Mouse (Mus musculus): ENCODE measurements around the gene B4galnt3. TPM values are rescaled to one million over a fixed set of nuclear protein-coding genes. Genes with fewer than 3 reads are reported as not detected.

B4galnt3 gene
- polyA plus RNA-seq, 1 experiment from 2014 or later = 1.2 TPM

DNA sequence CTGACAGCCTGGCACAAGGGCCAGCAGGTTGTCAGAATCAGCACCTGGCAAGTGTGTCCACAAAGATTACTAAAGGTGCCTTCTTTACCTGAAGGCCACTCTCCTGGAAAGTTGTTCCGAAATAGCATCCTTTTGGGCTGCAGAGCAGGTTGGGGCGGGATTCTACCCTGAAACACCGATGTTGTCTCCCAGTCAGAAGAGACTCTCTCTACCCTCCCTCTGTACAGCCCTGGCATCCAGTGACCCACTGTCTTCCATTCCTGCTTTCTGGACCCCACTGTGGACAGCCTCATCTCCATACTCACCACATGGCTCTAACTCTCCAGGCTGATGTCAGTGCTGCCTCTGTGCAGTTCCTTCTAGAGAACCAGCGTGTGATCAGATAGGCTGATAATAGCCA, 118.7 kb downstream of the B4galnt3 start:
- no peaks in the 10 kb centered on the region for H3K27me3 ChIP-seq
- H3K4me3 ChIP-seq = no peak overlapping the region
- ATAC-seq (ENCODE audit: low FRiP score) = no peak
- 95% methylated on average over 4 of the region's 4 CpGs for WGBS
- H3K9me3 ChIP-seq (replicated peaks) = no peaks in the 10 kb centered on the region
- H3K36me3 ChIP-seq = no peaks in the 10 kb centered on the region
- no peak overlapping the region for H3K9ac ChIP-seq
- no peak overlapping the region for H3K4me2 ChIP-seq (replicated peaks)
- no peak overlapping the region for H3K27ac ChIP-seq
- no peaks in the 10 kb centered on the region; the same call in 1 of the 2 replicates for H3K4me1 ChIP-seq

DNA sequence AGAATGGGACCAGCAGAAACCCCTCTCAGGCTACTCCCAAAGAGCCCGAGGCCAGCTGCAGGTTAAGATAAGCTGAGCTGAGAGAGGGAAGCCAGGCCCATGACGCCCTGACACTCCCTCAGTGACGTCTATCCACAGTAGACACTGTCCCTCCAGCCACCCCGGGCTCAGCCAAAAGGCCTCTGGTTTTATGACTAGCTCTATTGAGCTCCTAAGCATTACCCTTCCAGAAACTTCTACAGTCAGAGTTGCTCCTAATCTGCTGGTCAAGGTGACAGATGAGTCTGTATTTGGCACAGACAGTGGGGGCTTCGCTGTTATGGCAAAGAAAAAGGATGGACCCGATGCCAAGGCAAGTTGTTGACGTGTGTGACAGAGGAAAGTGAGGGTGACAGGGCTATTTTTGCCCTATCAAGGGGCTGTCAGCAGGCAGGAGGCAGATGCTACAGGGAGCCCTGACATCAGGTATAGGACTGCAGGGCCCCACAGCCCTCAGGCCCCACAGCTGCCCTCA, 119.7 kb downstream of the B4galnt3 start:
- Histone ChIP-seq H3K9ac (no peak overlapping the region), H3K27ac (no peak overlapping the region), H3K4me3 (no peak overlapping the region), H3K36me3 (no peaks in the 10 kb centered on the region), H3K4me1 (no peaks in the 10 kb centered on the region; the same call in 1 of the 2 replicates), H3K27me3 (no peaks in the 10 kb centered on the region), H3K4me2 (replicated peaks) (no peak overlapping the region), H3K9me3 (replicated peaks) (no peaks in the 10 kb centered on the region)
- ATAC-seq (ENCODE audit: low FRiP score) = 0 out of 2 replicates have a peak, but pooled peaks have one; percentile 38
- WGBS = 76% methylated on average over 7 of the region's 7 CpGs

DNA sequence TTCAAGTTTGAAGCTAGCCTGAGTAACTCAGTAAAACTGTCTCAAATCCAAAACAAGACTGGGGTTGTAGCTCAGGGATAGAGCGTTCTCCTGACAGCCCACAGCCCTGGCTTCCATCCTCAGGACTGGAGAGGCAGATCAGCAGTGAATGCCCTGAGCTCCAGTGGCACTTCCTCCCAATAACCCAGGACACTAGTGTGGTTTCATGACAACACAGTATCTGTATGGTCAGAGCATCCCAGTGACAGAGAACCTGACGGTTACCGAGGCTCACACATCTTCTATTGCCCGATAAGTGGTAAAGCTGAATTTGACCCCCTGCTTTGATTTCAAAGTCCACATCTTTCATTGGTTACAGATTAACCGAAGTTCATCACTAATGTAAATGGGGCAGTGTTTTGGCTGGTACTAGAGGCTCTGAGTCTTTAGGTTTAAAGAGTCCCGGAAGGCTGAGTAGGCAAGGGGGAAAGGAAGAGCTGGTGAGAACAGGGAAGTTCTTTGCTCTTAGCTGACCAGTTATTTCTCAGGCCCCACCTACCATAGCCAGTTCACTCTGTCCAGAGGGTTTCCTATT, 120.2 kb downstream of the B4galnt3 start:
- H3K4me1 ChIP-seq = no peaks in the 10 kb centered on the region; the same call in 1 of the 2 replicates
- no peak overlapping the region for H3K4me2 ChIP-seq (replicated peaks)
- 79% methylated on average over 6 of the region's 6 CpGs for WGBS
- no peak overlapping the region for H3K4me3 ChIP-seq
- H3K27ac ChIP-seq = no peak overlapping the region
- no peaks in the 10 kb centered on the region for H3K36me3 ChIP-seq
- no peak overlapping the region for H3K9ac ChIP-seq
- no peaks in the 10 kb centered on the region for H3K27me3 ChIP-seq
- H3K9me3 ChIP-seq (replicated peaks) = no peaks in the 10 kb centered on the region
- no peak for ATAC-seq (ENCODE audit: low FRiP score)

DNA sequence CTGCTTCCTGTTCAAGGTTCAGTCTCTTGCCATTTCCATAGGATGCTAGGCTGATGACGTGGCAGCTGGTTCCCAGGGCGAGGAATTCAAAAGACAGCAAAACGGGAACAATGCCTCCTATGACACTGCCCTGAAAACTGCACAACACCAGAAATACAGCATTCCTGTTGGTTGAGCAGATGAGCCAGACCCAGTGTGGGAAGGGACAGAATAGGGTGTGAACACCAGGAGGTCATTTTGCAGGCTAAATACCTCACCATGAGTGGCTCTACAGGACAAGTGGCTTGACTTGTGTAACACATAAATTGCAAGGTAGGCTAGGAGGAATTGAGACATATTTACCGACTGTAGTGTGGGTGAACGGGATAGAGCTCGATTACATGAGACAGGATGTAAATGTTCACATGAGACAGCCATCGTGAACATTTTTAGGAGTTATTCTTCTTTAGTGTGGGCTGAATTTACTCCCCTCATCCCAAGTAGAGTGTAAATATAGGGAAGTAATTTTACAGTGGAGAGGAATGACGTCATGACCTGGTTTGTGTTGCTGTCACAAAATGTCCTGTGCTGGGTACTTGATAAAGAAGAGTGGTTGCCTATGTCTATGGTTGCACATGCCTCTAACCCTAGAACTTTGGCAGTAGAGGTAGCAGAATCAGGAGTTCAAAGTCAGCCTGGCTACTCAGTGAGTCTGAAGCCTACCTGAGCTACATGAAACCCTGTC, 121.9 kb downstream of the B4galnt3 start:
- no peak for ATAC-seq (ENCODE audit: low FRiP score)
- H3K9me3 ChIP-seq (replicated peaks) = no peaks in the 10 kb centered on the region

DNA sequence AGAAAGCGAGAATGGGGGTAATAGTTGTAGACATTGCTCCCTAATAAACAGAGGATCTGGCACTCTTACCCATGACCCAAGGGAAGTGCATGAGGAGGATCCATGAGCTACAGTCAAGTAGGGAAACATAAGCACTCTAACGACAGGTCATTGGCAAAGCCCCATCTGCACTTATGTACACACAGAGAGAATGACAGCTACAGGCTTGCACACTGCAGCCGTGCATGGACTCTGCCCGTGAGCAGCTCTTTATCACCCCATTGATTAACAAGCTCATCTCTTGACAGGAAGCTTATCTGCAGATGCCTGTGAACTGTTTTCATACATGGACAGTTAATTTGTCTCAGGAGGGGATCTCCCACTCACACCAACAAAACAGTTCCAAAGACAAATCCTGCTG, 126.8 kb downstream of the B4galnt3 start:
- no peaks in the 10 kb centered on the region for H3K27me3 ChIP-seq
- no peaks in the 10 kb centered on the region for H3K9me3 ChIP-seq (replicated peaks)
- no peaks in the 10 kb centered on the region for H3K36me3 ChIP-seq
- H3K4me3 ChIP-seq = no peak overlapping the region
- no peak overlapping the region for H3K4me2 ChIP-seq (replicated peaks)
- no peaks in the 10 kb centered on the region for H3K4me1 ChIP-seq
- no peak overlapping the region for H3K9ac ChIP-seq
- ATAC-seq (ENCODE audit: low FRiP score) = no peak
- H3K27ac ChIP-seq = no peak overlapping the region
- 71% methylated on average over 4 of the region's 4 CpGs for WGBS

More for the DNA sequence above, 121.9 kb downstream of the B4galnt3 start:
- Histone ChIP-seq H3K27me3 (no peaks in the 10 kb centered on the region), H3K4me3 (no peak overlapping the region), H3K36me3 (no peaks in the 10 kb centered on the region), H3K4me2 (replicated peaks) (no peak overlapping the region), H3K27ac (no peak overlapping the region), H3K4me1 (no peaks in the 10 kb centered on the region; the same call in 1 of the 2 replicates), H3K9ac (no peak overlapping the region)
- 83% methylated on average over 8 of the region's 8 CpGs for WGBS

DNA sequence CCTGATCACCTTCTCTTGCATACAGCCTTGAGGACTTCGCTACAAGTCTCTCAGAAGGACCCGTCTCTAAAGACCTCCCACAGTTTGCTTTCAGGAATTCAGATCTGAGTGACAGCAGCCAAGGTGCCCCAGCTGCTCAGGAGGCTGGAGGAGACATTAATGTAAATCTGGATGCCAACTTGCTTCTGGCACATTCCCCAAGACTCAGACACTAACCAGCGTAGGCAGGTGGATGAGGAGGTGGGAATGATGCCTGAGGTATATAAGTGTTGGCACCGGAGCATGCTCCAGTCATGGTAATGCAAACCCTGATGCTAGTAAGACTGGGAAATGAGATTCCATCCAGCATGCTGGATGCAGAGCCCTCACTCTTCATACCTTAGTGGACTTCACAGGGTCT, 129.6 kb downstream of the B4galnt3 start:
- Histone ChIP-seq H3K36me3 (no peaks in the 10 kb centered on the region), H3K4me3 (no peak overlapping the region), H3K4me1 (peaks cover under 1% of the 10 kb centered on the region; the same call in 1 of the 2 replicates), H3K9ac (no peak overlapping the region), H3K27ac (no peak overlapping the region), H3K27me3 (no peaks in the 10 kb centered on the region), H3K4me2 (replicated peaks) (no peak overlapping the region), H3K9me3 (replicated peaks) (no peaks in the 10 kb centered on the region)
- 81% methylated on average over 4 of the region's 4 CpGs for WGBS
- ATAC-seq (ENCODE audit: low FRiP score) = no peak

DNA sequence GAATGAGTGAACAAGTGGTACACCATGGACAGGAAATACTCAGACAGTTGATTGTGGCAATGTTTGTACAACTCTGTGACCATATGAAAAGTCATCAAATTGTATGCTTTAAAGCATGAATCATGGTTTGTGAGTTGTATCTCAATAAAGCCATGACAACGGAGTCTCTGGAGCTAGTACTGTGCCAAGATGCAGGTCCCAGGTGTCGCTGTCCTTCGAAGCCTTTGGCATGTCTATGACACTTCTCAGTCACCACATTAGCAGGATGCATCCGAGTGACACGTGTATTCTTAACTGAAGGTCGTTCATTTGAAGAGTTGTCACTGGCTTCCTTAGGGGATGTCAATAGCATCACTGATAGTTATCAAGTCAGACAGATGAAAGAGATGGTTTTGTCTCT, 131.4 kb downstream of the B4galnt3 start:
- Histone ChIP-seq H3K9me3 (replicated peaks) (no peaks in the 10 kb centered on the region), H3K27me3 (no peaks in the 10 kb centered on the region), H3K4me3 (no peak overlapping the region), H3K4me1 (peaks cover 11% of the 10 kb centered on the region; the same call in 1 of the 2 replicates), H3K36me3 (no peaks in the 10 kb centered on the region), H3K9ac (no peak overlapping the region), H3K4me2 (replicated peaks) (no peak overlapping the region), H3K27ac (no peak overlapping the region)
- no peak for ATAC-seq (ENCODE audit: low FRiP score)
- WGBS = 80% methylated on average over 6 of the region's 6 CpGs

DNA sequence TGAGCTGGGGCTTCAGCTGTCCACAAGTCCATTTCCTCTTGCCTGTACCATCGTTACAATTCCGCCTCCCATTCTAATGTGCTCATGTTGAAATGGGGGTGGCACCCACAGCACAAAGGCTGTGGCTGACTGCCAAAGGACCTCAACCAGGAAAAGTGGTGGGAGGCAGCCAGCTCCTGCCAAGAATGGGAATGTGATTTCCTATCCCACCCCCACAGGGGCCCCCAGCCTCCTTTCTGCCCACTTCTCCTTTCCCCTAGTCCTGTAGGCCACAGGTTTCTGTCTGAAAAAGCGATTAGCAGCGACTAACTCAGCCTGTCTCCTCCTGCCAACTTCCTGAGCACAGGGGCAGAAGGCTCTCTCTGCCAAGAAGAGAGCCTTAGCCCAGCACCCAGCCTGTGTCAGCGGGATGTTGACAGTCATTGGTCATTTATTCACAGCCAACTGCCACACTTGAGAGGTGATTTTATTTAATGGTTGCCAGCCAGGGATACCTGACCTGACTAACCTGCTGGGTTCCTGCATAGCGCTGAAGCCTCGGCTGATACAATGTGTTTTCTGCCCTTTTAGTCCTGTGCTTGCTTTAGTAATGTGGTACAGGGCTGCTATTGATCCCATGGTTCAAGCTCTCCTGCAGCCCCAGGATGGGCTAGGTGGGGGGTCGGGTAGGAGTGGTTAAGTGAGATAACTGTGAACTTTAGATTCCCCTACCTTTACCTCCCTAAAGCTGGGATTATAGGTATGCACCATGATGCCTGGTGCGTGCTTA, 135.0 kb downstream of the B4galnt3 start:
- peak; percentile 58 for ATAC-seq (ENCODE audit: low FRiP score)
- Histone ChIP-seq H3K27me3 (no peaks in the 10 kb centered on the region), H3K4me2 (replicated peaks) (no peak overlapping the region), H3K9ac (no peak overlapping the region), H3K27ac (0 out of 2 replicates have a peak overlapping the region, but pooled peaks have one; percentile 30), H3K4me3 (no peak overlapping the region), H3K9me3 (replicated peaks) (no peaks in the 10 kb centered on the region), H3K4me1 (peaks cover 11% of the 10 kb centered on the region; the same call in 1 of the 2 replicates), H3K36me3 (no peaks in the 10 kb centered on the region)
- WGBS = 56% methylated on average over 9 of the region's 9 CpGs

DNA sequence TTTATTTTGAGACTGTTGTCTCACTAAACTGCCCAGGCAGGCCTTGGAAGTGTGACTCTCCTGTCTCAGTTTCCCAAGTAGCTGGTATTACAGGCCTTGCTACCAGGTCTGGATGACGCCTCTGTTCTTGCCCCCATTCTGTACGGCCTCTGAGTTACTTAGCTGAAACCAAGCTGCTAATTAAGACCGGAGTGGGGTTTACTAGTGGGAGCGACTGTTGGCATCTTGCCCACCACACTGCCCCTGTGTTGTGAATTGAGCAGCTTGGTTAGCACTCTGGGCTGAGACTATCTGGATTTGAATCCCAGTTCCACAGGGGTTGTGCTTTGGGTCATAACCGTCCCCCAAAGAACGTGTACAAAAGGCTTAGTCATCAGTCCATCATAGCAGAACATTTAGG, 136.9 kb downstream of the B4galnt3 start:
- Histone ChIP-seq H3K4me2 (replicated peaks) (no peak overlapping the region), H3K9me3 (replicated peaks) (no peaks in the 10 kb centered on the region), H3K27ac (no peak overlapping the region), H3K4me3 (no peak overlapping the region), H3K36me3 (no peaks in the 10 kb centered on the region), H3K9ac (no peak overlapping the region), H3K27me3 (no peaks in the 10 kb centered on the region), H3K4me1 (peaks cover 11% of the 10 kb centered on the region; the same call in 1 of the 2 replicates)
- ATAC-seq (ENCODE audit: low FRiP score) = no peak
- WGBS = 71% methylated on average over 6 of the region's 6 CpGs

DNA sequence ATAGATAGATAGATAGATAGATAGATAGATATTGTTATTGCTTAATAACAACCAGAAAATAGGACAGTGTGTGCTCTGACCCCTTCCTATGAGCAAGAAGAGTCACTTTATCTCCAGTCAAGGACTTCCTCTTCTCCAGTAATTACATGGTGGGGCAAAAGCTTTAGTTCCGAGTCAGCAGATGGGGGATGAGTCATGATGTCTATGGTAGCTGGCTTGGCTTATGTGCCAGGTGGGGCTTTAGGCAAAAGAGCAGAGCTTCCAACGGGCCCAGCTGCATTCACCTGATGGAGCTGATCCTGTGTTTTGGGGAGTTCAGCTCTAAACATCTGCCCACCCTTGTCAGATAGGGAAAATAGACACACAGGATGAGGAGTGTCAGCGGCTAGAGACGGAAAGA, 138.8 kb downstream of the B4galnt3 start:
- 93% methylated on average over 4 of the region's 4 CpGs for WGBS
- Histone ChIP-seq H3K4me1 (peaks cover 11% of the 10 kb centered on the region; the same call in 1 of the 2 replicates), H3K27me3 (no peaks in the 10 kb centered on the region), H3K9ac (no peak overlapping the region), H3K27ac (no peak overlapping the region), H3K4me2 (replicated peaks) (no peak overlapping the region), H3K9me3 (replicated peaks) (no peaks in the 10 kb centered on the region), H3K4me3 (no peak overlapping the region), H3K36me3 (no peaks in the 10 kb centered on the region)
- ATAC-seq (ENCODE audit: low FRiP score) = no peak

DNA sequence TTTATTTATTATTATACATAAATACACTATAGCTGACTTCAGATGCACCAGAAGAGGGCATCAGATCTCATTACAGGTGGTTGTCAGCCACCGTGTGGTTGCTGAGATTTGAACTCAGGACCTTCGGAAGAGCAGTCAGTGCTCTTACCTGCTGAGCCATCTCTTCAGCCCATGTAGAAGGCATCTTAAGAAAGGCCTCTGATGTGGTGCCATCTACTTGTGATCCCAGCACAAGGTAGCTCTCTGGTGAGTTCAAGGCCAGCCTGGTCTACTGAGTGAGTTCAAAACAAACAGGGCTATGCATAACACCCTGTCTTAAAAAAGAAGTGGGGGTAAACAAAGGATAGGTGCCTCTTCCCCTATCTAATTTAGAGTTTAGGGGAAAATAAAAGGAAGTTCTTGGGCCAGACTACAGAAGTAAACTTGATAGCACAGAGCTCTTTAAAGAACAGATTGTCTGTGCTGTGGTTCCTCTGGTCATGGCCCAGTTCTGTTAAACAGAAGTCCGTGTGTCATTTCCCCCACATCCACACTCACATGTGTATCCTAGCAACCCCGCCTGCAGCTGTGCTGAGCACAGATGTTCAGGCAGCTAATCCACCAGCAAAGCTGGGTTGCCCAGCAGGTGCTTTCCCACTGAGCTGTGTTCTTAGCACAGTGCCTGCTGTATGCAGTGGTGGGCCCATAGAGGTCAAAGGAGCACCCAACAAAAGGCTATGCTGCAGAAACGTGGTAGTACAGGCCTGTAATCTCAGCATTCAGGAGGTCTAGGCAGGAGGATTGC, 139.6 kb downstream of the B4galnt3 start:
- Histone ChIP-seq H3K9ac (no peak overlapping the region), H3K36me3 (no peaks in the 10 kb centered on the region), H3K4me1 (peaks cover 9% of the 10 kb centered on the region; the same call in 1 of the 2 replicates), H3K4me2 (replicated peaks) (no peak overlapping the region), H3K4me3 (no peak overlapping the region), H3K9me3 (replicated peaks) (no peaks in the 10 kb centered on the region), H3K27ac (no peak overlapping the region), H3K27me3 (no peaks in the 10 kb centered on the region)
- ATAC-seq (ENCODE audit: low FRiP score) = no peak
- 68% methylated on average over 5 of the region's 5 CpGs for WGBS

All from hindbrain, embryonic 12.5 days (tissue).